Comparison of ENCODE assay signal across 24 mouse cellular contexts in the genomic region with DNA sequence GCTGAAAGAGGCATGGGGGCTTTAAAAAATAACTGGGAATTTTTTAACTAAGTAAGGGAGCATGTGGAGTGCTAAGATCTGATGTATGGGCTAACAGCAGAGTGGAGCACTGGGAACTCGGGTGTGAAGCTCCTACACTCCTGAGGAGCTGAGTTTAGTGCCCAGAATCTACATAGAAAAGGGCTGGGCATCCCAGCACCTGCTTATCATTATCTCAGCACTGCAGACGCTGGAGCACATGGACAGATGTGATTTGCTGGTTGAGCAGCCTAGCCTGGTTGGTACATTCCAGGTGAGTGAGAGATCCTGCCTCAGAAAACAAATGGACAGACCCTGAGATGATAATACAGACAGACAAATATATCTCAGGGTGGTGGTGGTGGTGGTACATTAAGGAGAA. TPM values are rescaled to one million over a fixed set of nuclear protein-coding genes. Genes with fewer than 3 reads are reported as not detected.
"Had no signal": no experiment of that assay in that cellular context is flagged by ENCODE, and none has a peak within 500 bp of the region (broad histone marks: within the 10 kb centered on the region; RNA-seq: fewer than 3 reads in every experiment).

No protein-coding gene starts in this region.

- ATAC-seq: midbrain, embryonic 15.5 days had no signal

- H3K4me3 ChIP-seq: layer of hippocampus, adult 2 months; limb, embryonic 10.5 days; limb, embryonic 13.5 days; lung, embryonic 15.5 days; midbrain, embryonic 12.5 days; midbrain, embryonic 15.5 days; neural tube, embryonic 12.5 days; neural tube, embryonic 15.5 days had no signal

- H3K9ac ChIP-seq: limb, embryonic 13.5 days; lung, embryonic 15.5 days; midbrain, embryonic 12.5 days; midbrain, embryonic 15.5 days; neural tube, embryonic 12.5 days; neural tube, embryonic 15.5 days had no signal

- DNase-seq: kidney, adult 18-20 months; kidney, adult 9 months; kidney, postnatal 25 days; layer of hippocampus, adult 9-11 months; lung, adult 18-20 months; lung, postnatal 10 days; lung, postnatal 36 days; thymus, adult 18-20 months; thymus, postnatal 4 days had no signal

- H3K4me1 ChIP-seq: limb, embryonic 10.5 days; limb, embryonic 13.5 days; lung, embryonic 15.5 days; midbrain, embryonic 12.5 days; midbrain, embryonic 15.5 days; neural tube, embryonic 12.5 days; neural tube, embryonic 15.5 days had no signal

- H3K4me2 ChIP-seq: limb, embryonic 13.5 days; lung, embryonic 15.5 days; midbrain, embryonic 12.5 days; midbrain, embryonic 15.5 days; neural tube, embryonic 12.5 days; neural tube, embryonic 15.5 days had no signal

- H3K36me3 ChIP-seq: limb, embryonic 10.5 days; limb, embryonic 13.5 days; lung, embryonic 15.5 days; midbrain, embryonic 12.5 days; midbrain, embryonic 15.5 days; neural tube, embryonic 12.5 days; neural tube, embryonic 15.5 days had no signal

- H3K27ac ChIP-seq: layer of hippocampus, adult 2 months; limb, embryonic 10.5 days; limb, embryonic 13.5 days; lung, embryonic 15.5 days; midbrain, embryonic 12.5 days; midbrain, embryonic 15.5 days; neural tube, embryonic 12.5 days; neural tube, embryonic 15.5 days had no signal

- H3K27me3 ChIP-seq: limb, embryonic 13.5 days; lung, embryonic 15.5 days; midbrain, embryonic 12.5 days; midbrain, embryonic 15.5 days; neural tube, embryonic 12.5 days; neural tube, embryonic 15.5 days had no signal

- H3K9me3 ChIP-seq: limb, embryonic 10.5 days; limb, embryonic 13.5 days; lung, embryonic 15.5 days; midbrain, embryonic 12.5 days; midbrain, embryonic 15.5 days; neural tube, embryonic 12.5 days; neural tube, embryonic 15.5 days had no signal

RNA-seq across cellular contexts. Expression of gene Odaph, which starts 22.6 kb away (rescaled TPM):
- total RNA-seq: layer of hippocampus, adult 2 months; layer of hippocampus, postnatal 25 days; left cerebral cortex, adult 18-20 months; left cerebral cortex, postnatal 25 days; liver, adult 2 months had no signal
- polyA plus RNA-seq: intestine, embryonic 14.5 days; kidney, embryonic 16.5 days; limb, embryonic 10.5 days; limb, embryonic 13.5 days; liver, adult 2 months; lung, embryonic 15.5 days; midbrain, embryonic 12.5 days; midbrain, embryonic 15.5 days; neural tube, embryonic 12.5 days; small intestine, adult 2 months had no signal
